Mouse (Mus musculus) small intestine, adult 2 months (tissue): ENCODE results near the gene Cep250.

Experiments
- CTCF ChIP-seq: fragments of 200-500 bp; IDR thresholded peaks from 2 replicates; pipeline ENCODE4 v1.5.1; 2012; ENCODE audit warnings: low read depth, mild to moderate bottlenecking, control low read depth, inconsistent platforms, low read length, moderate library complexity, mixed read lengths; ENCODE audit not compliant: insufficient replicate concordance, insufficient read length; ENCODE audit errors: extremely low read depth
- POLR2A ChIP-seq: fragments of 200-500 bp; IDR thresholded peaks from 2 replicates; pipeline ENCODE4 v1.6.1; 2012; ENCODE audit warnings: low read depth, mild to moderate bottlenecking, control low read depth, inconsistent platforms, low read length, moderate library complexity

GRCm38 (mm10) chr2:155945580-155945979 is 10.7 kb upstream of the Cep250 start:
- TF ChIP-seq POLR2A (no peak), CTCF (no peak)
